Mouse (Mus musculus) heart, adult 2 months (tissue): ENCODE measurements around the gene Rnf5. TPM values are rescaled to one million over a fixed set of nuclear protein-coding genes. Genes with fewer than 3 reads are reported as not detected.

Source experiments
- DNase-seq, 2 experiments: peaks; one replicate each; pipeline ENCODE4 v3.0.0; 2021
- H3K27ac ChIP-seq: fragments of 200-600 bp; 2 replicates; pipeline ENCODE4 v1.8.1; 2022
- H3K27me3 ChIP-seq: fragments of 200-500 bp; 2 replicates; pipeline ENCODE4 v1.6.1; 2012; ENCODE audit warnings: mild to moderate bottlenecking, low read length, inconsistent platforms, mixed read lengths; ENCODE audit not compliant: control insufficient read depth, insufficient read depth
- H3K36me3 ChIP-seq: fragments of 200-500 bp; 2 replicates; pipeline ENCODE4 v1.6.1; 2012; ENCODE audit warnings: low read length, inconsistent platforms; ENCODE audit not compliant: control insufficient read depth, insufficient read depth
- H3K4me1 ChIP-seq: fragments of 200-500 bp; 2 replicates; pipeline ENCODE4 v1.6.1; 2011; ENCODE audit warnings: low read length; ENCODE audit not compliant: control insufficient read depth, insufficient read depth
- H3K4me3 ChIP-seq: fragments of 200-600 bp; 2 replicates; pipeline ENCODE4 v1.8.1; 2022
- H3K79me2 ChIP-seq: fragments of 200-500 bp; replicated peaks from 2 replicates; pipeline ENCODE4 v1.6.1; 2012; ENCODE audit warnings: mild to moderate bottlenecking, inconsistent platforms, low read length, moderate library complexity, mixed read lengths; ENCODE audit not compliant: control insufficient read depth, insufficient read depth
- H3K9ac ChIP-seq: fragments of 200-500 bp; 2 replicates; pipeline ENCODE4 v1.6.1; 2012; ENCODE audit warnings: low read depth, mild to moderate bottlenecking, control low read depth, inconsistent platforms, low read length, mixed read lengths
- CTCF ChIP-seq: fragments of 200-600 bp; IDR thresholded peaks from 2 replicates; pipeline ENCODE4 v1.8.1; 2022; ENCODE audit warnings: antibody characterized with exemption, mild to moderate bottlenecking, moderate library complexity
- EP300 ChIP-seq: fragments of 200-500 bp; IDR thresholded peaks from 2 replicates; pipeline ENCODE4 v1.6.1; 2011; ENCODE audit warnings: low read depth, low read length, control low read depth; ENCODE audit not compliant: insufficient read depth
- POLR2A ChIP-seq: fragments of 200-500 bp; IDR thresholded peaks from 2 replicates; pipeline ENCODE4 v1.6.1; 2011; ENCODE audit warnings: mild to moderate bottlenecking, low read depth, low read length, control low read depth; ENCODE audit not compliant: insufficient read depth
- WGBS: fragments of 180-500 bp; shearing (Covaris S2); methylation state at CpG from one replicate; pipeline ENCODE4 v1.1.7; 2018; 5-methylcytosine and 5-hydroxymethylcytosine counted together
- intact Hi-C: fragments of 180-260 bp; cut with DNase I; formaldehyde crosslinking; loops from one replicate; pipeline ENCODE4 v1.15.1; 2025
- polyA plus RNA-seq: library from polyadenylated mRNA; depleted of rRNA; stranded (reverse); fragments of >200 nt; gene quantifications from 2 replicates; pipeline ENCODE4 v1.2.3, GENCODE M21; 2012
- total RNA-seq, 2 experiments: library from RNA; stranded (reverse); gene quantifications; 2 replicates each; pipeline ENCODE4 v1.2.3; 2021

Gene Rnf5
- total and polyA plus RNA-seq, 3 experiments: 37.6 to 71.7 (median 40.4) TPM

DNA sequence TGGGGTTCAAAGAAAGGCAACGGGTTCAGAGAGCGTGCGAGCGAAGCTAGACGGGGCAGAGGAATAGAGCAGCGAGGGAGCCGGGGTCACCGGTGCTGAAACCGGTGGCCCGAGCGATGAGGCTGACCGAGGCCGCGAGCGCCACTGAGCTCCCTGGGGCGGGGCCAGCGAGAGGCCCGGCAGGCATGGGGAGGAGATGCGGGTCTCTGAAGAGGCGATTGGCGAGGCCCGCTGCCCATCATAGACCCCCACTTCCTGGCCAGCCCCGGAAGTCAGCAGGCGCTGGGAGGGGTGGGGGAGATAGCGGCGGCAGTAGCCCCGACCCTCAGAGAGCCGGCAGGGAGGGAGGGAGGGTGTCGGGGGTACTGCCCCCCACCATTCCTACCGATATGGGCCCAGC is 2.1 kb upstream of the Rnf5 start:
- Histone ChIP-seq H3K27ac (peak overlapping the region; percentile 91), H3K4me3 (peak overlapping the region; percentile 89), H3K27me3 (no peaks in the 10 kb centered on the region), H3K36me3 (no peaks in the 10 kb centered on the region), H3K79me2 (peaks cover 2% of the 10 kb centered on the region), H3K9ac (peak overlapping the region; percentile 96), H3K4me1 (peaks cover 4% of the 10 kb centered on the region)
- peak; percentile 89 for TF ChIP-seq POLR2A
- no peak for TF ChIP-seq EP300
- no peak for TF ChIP-seq CTCF
- intact Hi-C loops: loop anchor here (2.0 to 10.0 kb wide), 2 partner anchors 21 to 491 kb away; partner anchors contain the start of gene H2-DMa
- peak; percentile 97 to 98 for DNase-seq
- WGBS: under 1% methylated on average over 29 of the region's 30 CpGs

DNA sequence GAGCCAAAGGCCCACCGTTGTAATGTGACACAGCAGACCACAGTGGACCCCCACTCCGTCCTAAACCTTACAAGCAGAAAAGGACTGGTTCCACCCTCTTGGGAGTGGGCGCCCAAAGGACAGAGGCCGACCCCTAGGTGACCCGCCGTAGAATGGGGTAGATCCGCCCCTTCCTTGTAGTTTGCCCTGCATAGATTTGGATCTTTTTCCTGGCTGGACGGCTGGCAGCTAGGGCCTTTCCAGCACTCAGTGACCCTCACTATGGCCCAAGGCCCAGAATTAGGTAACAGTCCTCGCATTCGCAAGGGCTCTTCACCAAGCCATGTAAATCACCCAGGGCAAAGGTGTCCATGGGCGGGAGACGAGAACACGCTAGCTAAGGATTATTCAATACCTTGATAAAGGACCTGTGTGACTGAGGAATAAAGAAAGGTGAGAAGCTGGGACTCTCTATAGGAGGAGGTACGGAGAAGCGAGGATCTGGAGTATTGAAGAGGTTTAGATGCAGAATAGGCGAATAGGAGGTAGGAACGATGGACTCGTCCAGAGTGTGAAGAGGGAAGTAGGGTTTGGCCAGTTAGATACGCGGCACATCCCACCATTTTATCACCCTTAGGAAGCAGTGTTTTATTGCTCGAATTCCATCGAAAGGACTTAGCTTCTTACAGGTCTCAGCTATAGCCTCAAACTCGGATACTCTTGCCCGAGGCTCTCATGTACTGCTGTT is 1.2 kb upstream of the Rnf5 start:
- H3K9ac ChIP-seq: peak overlapping the region; percentile 82
- TF ChIP-seq EP300 (no peak), CTCF (no peak), POLR2A (no peak)
- peaks cover 4% of the 10 kb centered on the region for H3K4me1 ChIP-seq
- peak overlapping the region; percentile 89 for H3K4me3 ChIP-seq
- H3K27ac ChIP-seq: peak overlapping the region; percentile 91
- intact Hi-C loops: loop anchor here (10.0 kb wide), 1 partner anchor 490 kb away; the partner anchor contains the start of gene H2-DMa
- no peaks in the 10 kb centered on the region for H3K27me3 ChIP-seq
- DNase-seq: no peak
- no peaks in the 10 kb centered on the region for H3K36me3 ChIP-seq
- WGBS: 17% methylated on average over 24 of the region's 24 CpGs
- H3K79me2 ChIP-seq: peaks cover 2% of the 10 kb centered on the region

GRCm38 (mm10) chr17:34604061-34604508 is 595 bp upstream of the Rnf5 start, which contains the start of gene Agpat1:
Agpat1 (plus strand) TSS chr17:34604262.
- peaks cover 4% of the 10 kb centered on the region for H3K4me1 ChIP-seq
- intact Hi-C loops: loop anchor here (10.0 kb wide), 1 partner anchor 489 kb away; the partner anchor contains the start of gene H2-DMa
- DNase-seq: peak; percentile 94 to 99
- H3K27ac ChIP-seq: peak within 1 kb of the TSS; percentile 91
- WGBS: under 1% methylated on average over 35 of the region's 35 CpGs
- H3K79me2 ChIP-seq: peaks cover 2% of the 10 kb centered on the region
- H3K4me3 ChIP-seq: peak within 1 kb of the TSS; percentile 89
- H3K27me3 ChIP-seq: no peaks in the 10 kb centered on the region
- peak within 1 kb of the TSS; percentile 82 for H3K9ac ChIP-seq
- TF ChIP-seq POLR2A (peak; percentile 93), CTCF (no peak), EP300 (peak; percentile 11; the same call in 1 of the 2 replicates)
- no peaks in the 10 kb centered on the region for H3K36me3 ChIP-seq

DNA sequence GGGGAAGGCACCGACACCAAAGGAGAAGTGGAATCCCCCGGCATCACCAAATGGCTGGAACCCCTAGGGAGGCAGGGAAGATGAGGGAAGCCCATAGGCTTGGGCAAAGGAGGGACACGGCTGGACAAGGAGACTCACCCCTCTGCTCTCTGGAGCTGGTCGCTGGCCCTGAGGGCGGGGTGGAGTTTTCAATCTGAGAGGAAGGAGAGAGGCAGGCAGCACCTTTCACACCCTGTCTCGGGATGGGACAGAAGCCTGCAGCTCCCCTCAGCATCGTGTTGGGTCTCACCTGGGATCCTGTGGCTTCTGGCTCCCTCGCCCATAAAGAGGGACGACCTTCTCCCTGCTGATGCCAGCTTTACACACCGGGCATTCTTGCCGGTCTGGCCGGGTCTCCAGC is 1.7 kb downstream of the Rnf5 start:
- Histone ChIP-seq H3K27me3 (no peaks in the 10 kb centered on the region), H3K9ac (no peak overlapping the region), H3K27ac (no peak overlapping the region), H3K4me1 (peaks cover 3% of the 10 kb centered on the region), H3K79me2 (peaks cover 2% of the 10 kb centered on the region), H3K36me3 (no peaks in the 10 kb centered on the region), H3K4me3 (no peak overlapping the region)
- WGBS: 83% methylated on average over 12 of the region's 12 CpGs
- TF ChIP-seq POLR2A: no peak
- no peak for TF ChIP-seq CTCF
- no peak for TF ChIP-seq EP300
- intact Hi-C loops: loop anchor here (10.0 kb wide), 1 partner anchor 487 kb away; the partner anchor contains the start of gene H2-DMa
- no peak for DNase-seq

DNA sequence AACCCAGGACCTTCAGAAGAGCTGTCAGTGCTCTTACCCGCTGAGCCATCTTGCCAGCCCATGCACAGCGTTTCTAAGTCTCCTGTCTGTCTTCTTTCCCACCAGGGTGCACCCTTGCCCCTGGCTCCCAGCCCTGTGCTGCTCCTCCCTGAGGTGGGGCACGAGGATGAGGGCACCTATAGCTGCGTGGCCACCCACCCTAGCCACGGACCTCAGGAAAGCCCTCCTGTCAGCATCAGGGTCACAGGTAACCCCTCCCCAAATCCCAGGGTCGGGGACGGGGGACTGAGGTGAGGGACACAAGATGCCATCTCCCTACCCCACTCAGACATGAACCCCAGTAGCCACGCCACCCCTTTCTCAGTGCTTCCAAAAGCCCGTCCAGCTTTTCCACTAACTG is 3.6 kb downstream of the Rnf5 start:
- intact Hi-C loops: loop anchor here (10.0 kb wide), 2 partner anchors 485 to 675 kb away; partner anchors contain the start of genes H2-DMa and Rgl2
- Histone ChIP-seq H3K4me3 (no peak overlapping the region), H3K79me2 (no peaks in the 10 kb centered on the region), H3K36me3 (no peaks in the 10 kb centered on the region), H3K27ac (no peak overlapping the region), H3K4me1 (peaks cover under 1% of the 10 kb centered on the region; the same call in 1 of the 2 replicates), H3K9ac (no peak overlapping the region), H3K27me3 (no peaks in the 10 kb centered on the region)
- no peak for TF ChIP-seq CTCF
- no peak for TF ChIP-seq EP300
- DNase-seq: no peak
- 82% methylated on average over 9 of the region's 9 CpGs for WGBS

GRCm38 (mm10) chr17:34597566-34598095 is 5.9 kb downstream of the Rnf5 start, which contains the start of gene Ager:
Ager (plus strand) TSS chr17:34597862.
- TF ChIP-seq EP300: no peak
- peaks cover 4% of the 10 kb centered on the region; the same call in 1 of the 2 replicates for H3K4me1 ChIP-seq
- no peak for DNase-seq
- no peak within 1 kb of the TSS for H3K27ac ChIP-seq
- 21% methylated on average over 6 of the region's 6 CpGs for WGBS
- no peaks in the 10 kb centered on the region for H3K36me3 ChIP-seq
- intact Hi-C loops: loop anchor here (10.0 kb wide), 1 partner anchor 673 kb away; the partner anchor contains the start of gene Rgl2
- H3K27me3 ChIP-seq: no peaks in the 10 kb centered on the region
- no peak within 1 kb of the TSS for H3K9ac ChIP-seq
- no peak within 1 kb of the TSS for H3K4me3 ChIP-seq
- no peaks in the 10 kb centered on the region for H3K79me2 ChIP-seq
